Mouse (Mus musculus) Patski (cell line): ENCODE measurements around the gene Bud31. TPM values are rescaled to one million over a fixed set of nuclear protein-coding genes. Genes with fewer than 3 reads are reported as not detected.

Experiments
- ATAC-seq: fragments of 100-300 bp; one replicate; pipeline ENCODE4 v1.8.0; 2021
- CTCF ChIA-PET: fragments of 350-600 bp; sonication (Branson Sonifier 250); formaldehyde crosslinking; loops from one replicate; lab custom pipeline; 2022; ENCODE audit warnings: inconsistent platforms; lab: Charles Lee
- POLR2A ChIA-PET: fragments of 350-600 bp; sonication (Branson Sonifier 250); formaldehyde crosslinking; loops from one replicate; lab custom pipeline; 2022; ENCODE audit warnings: antibody characterized with exemption, inconsistent platforms; lab: Charles Lee
- DNase-seq: peaks from one replicate; pipeline ENCODE4 v3.0.0-alpha.2; 2011; ENCODE audit warnings: low read depth, low spot score
- H3K27me3 ChIP-seq: fragments of 371-371 bp; one replicate; pipeline ENCODE4 v1.5.1; 2021
- CTCF ChIP-seq: fragments of 100-300 bp; IDR thresholded peaks from one replicate; pipeline ENCODE4 v1.5.1; 2021
- in situ Hi-C: fragments of 300-500 bp; cut with MboI; formaldehyde crosslinking; loops from 3 replicates; pipeline ENCODE4 v1.11.1; 2018; ENCODE audit warnings: low pct_unique_long_range_greater_than_20kb, mixed read lengths
- polyA plus RNA-seq: library from polyadenylated mRNA; unstranded; gene quantifications from one replicate; pipeline ENCODE4 v1.2.3, GENCODE M21; 2021

Gene Bud31
- polyA plus RNA-seq, 1 experiment from 2014 or later: 170 TPM

GRCm38 (mm10) chr5:145190875-145191798 is 51.0 kb downstream of the Bud31 start:
- POLR2A ChIA-PET: interaction anchor here (0.6 to 1.5 kb wide), 3 partner anchors 14 to 1109 kb away, joined by 3 to 7 read pairs (median 6); partner anchors contain the start of gene Zkscan5

GRCm38 (mm10) chr5:145191962-145192361 is 51.8 kb downstream of the Bud31 start, which contains the start of gene Atp5j2:
TSS of gene Atp5j2 (minus strand) at chr5:145192062.
- TF ChIP-seq CTCF: no peak
- CTCF ChIA-PET: no interaction called here

More at GRCm38 (mm10) chr5:145190875-145191798, 51.0 kb downstream of the Bud31 start:
- DNase-seq (peak; percentile 38), ATAC-seq (peak; percentile 73)
- TF ChIP-seq CTCF: no peak
- CTCF ChIA-PET: interaction anchor here (1.4 to 3.2 kb wide), 4 partner anchors 10 to 24 kb away, joined by 3 to 9 read pairs (median 5); partner anchors contain the start of genes Cpsf4, Ptcd1 and Zkscan14
- no peaks in the 10 kb centered on the region for H3K27me3 ChIP-seq
- in situ Hi-C loops: no loop called here

More at GRCm38 (mm10) chr5:145191962-145192361, 51.8 kb downstream of the Bud31 start, which contains the start of gene Atp5j2:
- ATAC-seq (no peak), DNase-seq (no peak)
- POLR2A ChIA-PET: no interaction called here
- H3K27me3 ChIP-seq: no peaks in the 10 kb centered on the region
- in situ Hi-C loops: no loop called here

Other genes with a start within 250 kb of the Bud31 start
- gene Smurf1, start 174.5 kb upstream of the Bud31 start, polyA plus RNA-seq: 50.0 TPM
- gene Gm4871, start 107.6 kb upstream of the Bud31 start, polyA plus RNA-seq: not detected
- gene 1700018F24Rik, start 97.4 kb upstream of the Bud31 start, polyA plus RNA-seq: not detected
- gene Arpc1a, start 56.5 kb upstream of the Bud31 start, polyA plus RNA-seq: 164 TPM
- 0.21 TPM for gene Kpna7, start 56.3 kb upstream of the Bud31 start, polyA plus RNA-seq
- gene Arpc1b, start 26.1 kb upstream of the Bud31 start, polyA plus RNA-seq: 707 TPM
- gene Pdap1, start 124 bp upstream of the Bud31 start, polyA plus RNA-seq: 188 TPM
- gene Ptcd1, start 26.7 kb downstream of the Bud31 start, polyA plus RNA-seq: 16.9 TPM
- 33.9 TPM for gene Cpsf4, start 26.9 kb downstream of the Bud31 start, polyA plus RNA-seq
- gene Atp5j2, start 51.7 kb downstream of the Bud31 start, polyA plus RNA-seq: 581 TPM
- gene Zkscan14, start 61.5 kb downstream of the Bud31 start, polyA plus RNA-seq: 11.6 TPM
- gene Zkscan5, start 64.2 kb downstream of the Bud31 start, polyA plus RNA-seq: 14.0 TPM
- 52.8 TPM for gene Zfp655, start 91.4 kb downstream of the Bud31 start, polyA plus RNA-seq
- 25.9 TPM for gene Zscan25, start 140.1 kb downstream of the Bud31 start, polyA plus RNA-seq
- gene Cyp3a57, start 204.9 kb downstream of the Bud31 start, polyA plus RNA-seq: not detected